Mouse (Mus musculus): Measurements from ENCODE around the gene Mmd2.

- TF ChIP-seq MYOD1 (IDR thresholded peaks at IDR 0.05; ENCODE audit: control insufficient read depth in 1 of 3, insufficient read length in 2 of 3, low read depth in 2 of 3), result no peak
- TF ChIP-seq MAX (IDR thresholded peaks at IDR 0.05; ENCODE audit: low read depth), result no peak
- no peak for TF ChIP-seq USF1 (IDR thresholded peaks at IDR 0.05; ENCODE audit: low read depth)
- no peak for TF ChIP-seq POLR2A (IDR thresholded peaks at IDR 0.05; ENCODE audit: insufficient read length, low read depth)
- no peak for TF ChIP-seq E2F4 (IDR thresholded peaks at IDR 0.05; ENCODE audit: insufficient read depth)
- TF ChIP-seq POLR2AphosphoS2 (IDR thresholded peaks at IDR 0.05; ENCODE audit: insufficient read length, low read depth), result no peak
- no peak for TF ChIP-seq TCF3 (IDR thresholded peaks at IDR 0.05; ENCODE audit: insufficient read length, low read depth)
- TF ChIP-seq REST (IDR thresholded peaks at IDR 0.05; ENCODE audit: insufficient read depth, insufficient read length), result no peak
These were observed 21.0 kb upstream of the Mmd2 start for GRCm38 (mm10) chr5:142629663-142630025.
